Mouse (Mus musculus) stomach, postnatal 0 days (tissue): ENCODE measurements around the gene Tstd3. TPM values are rescaled to one million over a fixed set of nuclear protein-coding genes. Genes with fewer than 3 reads are reported as not detected.

Source experiments
- ATAC-seq: fragments of 200-750 bp; cut with Nextera tagmentation; 2 replicates; pipeline ENCODE4 v1.8.0; 2017; ENCODE audit not compliant: low FRiP score, low TSS enrichment
- DNase-seq: peaks from one replicate; pipeline ENCODE4 v3.0.0-alpha.2; 2016; ENCODE audit warnings: low spot score
- H3K27ac ChIP-seq: fragments of 300-500 bp; sonication (generic); replicated peaks from 2 replicates; pipeline ENCODE4 v1.5.1; 2014; ENCODE audit warnings: mild to moderate bottlenecking, control low read depth
- H3K27me3 ChIP-seq: fragments of 300-500 bp; sonication (generic); 2 replicates; pipeline ENCODE4 v1.6.1; 2014; ENCODE audit warnings: low read length; ENCODE audit not compliant: control insufficient read depth, insufficient read depth
- H3K36me3 ChIP-seq: fragments of 300-500 bp; sonication (generic); 2 replicates; pipeline ENCODE4 v1.6.1; 2014; ENCODE audit warnings: low read length, mixed read lengths; ENCODE audit not compliant: control insufficient read depth, insufficient read depth
- H3K4me1 ChIP-seq: fragments of 300-500 bp; sonication (generic); replicated peaks from 2 replicates; pipeline ENCODE4 v1.6.1; 2014; ENCODE audit warnings: antibody characterized with exemption; ENCODE audit not compliant: control insufficient read depth, insufficient read depth
- H3K4me2 ChIP-seq: fragments of 300-500 bp; sonication (generic); replicated peaks from 2 replicates; pipeline ENCODE4 v1.6.1; 2014; ENCODE audit warnings: low read depth, mild to moderate bottlenecking, control low read depth, moderate library complexity
- H3K4me3 ChIP-seq: fragments of 300-500 bp; sonication (generic); 2 replicates; pipeline ENCODE4 v1.5.1; 2014; ENCODE audit warnings: low read depth, low read length, control low read depth
- H3K9ac ChIP-seq: fragments of 300-500 bp; sonication (generic); 2 replicates; pipeline ENCODE4 v1.6.1; 2014; ENCODE audit warnings: mild to moderate bottlenecking, low read length, control low read depth, mixed read lengths
- H3K9me3 ChIP-seq: fragments of 300-500 bp; sonication (generic); 2 replicates; pipeline ENCODE4 v1.6.1; 2016; ENCODE audit warnings: low read length; ENCODE audit not compliant: control insufficient read depth
- CTCF ChIP-seq: IDR thresholded peaks from 2 replicates; pipeline ENCODE4 v1.5.1; 2016; ENCODE audit warnings: antibody characterized with exemption, low read depth, mild to moderate bottlenecking, moderate library complexity
- EP300 ChIP-seq: optimal IDR thresholded peaks from 2 replicates; pipeline ENCODE3; 2016; ENCODE audit warnings: antibody characterized with exemption
- WGBS: fragments of 180-500 bp; shearing (Covaris S2); extraction: QIAGEN DNeasy Blood & Tissue Kit; methylation state at CpG from one replicate; pipeline ENCODE4 v1.1.7; 2014; 5-methylcytosine and 5-hydroxymethylcytosine counted together
- polyA plus RNA-seq: library from polyadenylated mRNA; unstranded; fragments of >200 nt; fragmentation: Nextera tagmentation; extraction: Ambion mirVana; gene quantifications from 2 replicates; pipeline ENCODE4 v1.2.1, GENCODE M21; 2015

Gene Tstd3
- polyA plus RNA-seq, 1 experiment from 2014 or later, result 14.8 TPM

- TF ChIP-seq EP300, result no peak
- TF ChIP-seq CTCF, result no peak
- Histone ChIP-seq H3K36me3 (peaks cover 6% of the 10 kb centered on the region; the same call in 1 of the 2 replicates), H3K4me1 (no peaks in the 10 kb centered on the region; the same call in 1 of the 2 replicates), H3K9ac (peak overlapping the region; percentile 86), H3K27me3 (no peaks in the 10 kb centered on the region), H3K9me3 (no peaks in the 10 kb centered on the region), H3K27ac (no peak overlapping the region), H3K4me3 (peak overlapping the region; percentile 91), H3K4me2 (peak overlapping the region; percentile 72)
- DNase-seq, result no peak
- WGBS, result 6% methylated on average over 9 of the region's 9 CpGs
- no peak for ATAC-seq
These were observed 9.9 kb upstream of the Tstd3 start for GRCm38 (mm10) chr4:21776946-21777265.

DNA sequence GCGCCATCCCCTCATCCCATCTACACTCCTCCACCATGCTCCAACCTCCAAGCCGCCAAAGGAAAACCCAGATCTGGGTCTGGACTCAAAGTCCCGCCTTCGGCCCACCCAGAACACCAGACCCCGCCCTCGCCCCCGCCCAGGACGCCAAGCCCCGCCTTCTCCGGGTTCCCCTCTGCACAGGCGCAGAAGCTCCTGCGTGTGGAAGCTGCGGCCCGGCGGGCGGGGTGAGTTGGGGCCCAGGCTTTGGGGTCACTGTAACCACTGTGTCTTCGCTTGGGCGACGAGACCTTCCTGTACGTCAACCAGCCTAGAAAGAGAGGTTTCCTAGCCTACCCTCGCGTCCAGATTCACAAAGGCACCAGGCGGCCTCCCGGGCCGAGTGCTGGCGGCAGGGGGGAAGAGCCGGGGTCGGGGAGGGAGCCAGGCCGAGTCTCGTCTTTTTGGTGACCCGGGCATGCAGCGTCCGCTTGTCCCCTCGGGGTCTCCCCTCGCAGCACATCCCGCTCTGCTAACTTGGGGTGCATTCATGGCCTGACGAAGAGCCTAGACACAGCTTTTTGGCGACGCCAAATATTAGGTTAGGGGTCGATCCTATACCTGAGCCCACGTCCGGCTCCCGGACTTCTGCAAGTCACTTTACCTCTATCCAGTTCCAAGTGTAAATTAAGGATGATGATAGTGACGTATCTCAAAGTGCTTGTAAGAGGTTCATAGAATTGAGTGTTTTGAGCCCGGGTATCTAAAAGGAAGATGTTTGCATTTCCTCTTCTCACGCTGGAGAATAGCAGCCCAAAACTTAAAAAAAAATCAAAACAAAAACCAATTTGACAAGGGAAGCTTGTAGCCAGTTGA is 9.3 kb upstream of the Tstd3 start:
- H3K4me3 ChIP-seq, result peak overlapping the region; percentile 91
- H3K4me2 ChIP-seq, result peak overlapping the region; percentile 72
- ATAC-seq (peak; percentile 97), DNase-seq (peak; percentile 97)
- H3K4me1 ChIP-seq, result no peaks in the 10 kb centered on the region; the same call in 1 of the 2 replicates
- H3K9me3 ChIP-seq, result no peaks in the 10 kb centered on the region
- WGBS, result under 1% methylated on average over 44 of the region's 46 CpGs
- H3K27ac ChIP-seq, result peak overlapping the region; percentile 58; the same call in 1 of the 2 replicates
- no peaks in the 10 kb centered on the region for H3K27me3 ChIP-seq
- peak overlapping the region; percentile 86 for H3K9ac ChIP-seq
- H3K36me3 ChIP-seq, result peaks cover 3% of the 10 kb centered on the region; the same call in 1 of the 2 replicates
- no peak for TF ChIP-seq CTCF
- no peak for TF ChIP-seq EP300

DNA sequence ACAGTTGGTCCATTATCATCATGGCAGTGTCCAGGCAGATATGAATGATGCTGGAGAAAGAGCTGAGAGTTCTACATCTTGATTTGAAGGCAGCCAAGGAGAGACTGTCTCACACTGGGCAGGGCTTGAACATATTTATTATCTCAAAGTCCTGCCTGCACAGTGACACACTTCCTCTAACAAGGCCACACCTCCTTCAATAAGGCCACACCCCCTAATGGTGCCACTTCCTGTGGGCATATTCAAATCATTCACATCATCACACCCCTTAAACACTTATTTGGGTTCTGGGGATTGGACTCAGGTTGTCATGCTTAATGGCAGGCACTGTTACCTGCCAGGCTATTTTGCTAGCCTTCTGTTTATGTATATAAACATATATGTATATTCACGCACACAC is 5.3 kb upstream of the Tstd3 start:
- Histone ChIP-seq H3K4me1 (no peaks in the 10 kb centered on the region; the same call in 1 of the 2 replicates), H3K27me3 (no peaks in the 10 kb centered on the region), H3K4me3 (no peak overlapping the region), H3K9ac (no peak overlapping the region), H3K9me3 (no peaks in the 10 kb centered on the region), H3K4me2 (no peak overlapping the region), H3K27ac (no peak overlapping the region), H3K36me3 (no peaks in the 10 kb centered on the region)
- DNase-seq (no peak), ATAC-seq (no peak)
- no peak for TF ChIP-seq CTCF
- TF ChIP-seq EP300, result no peak
- 97% methylated on average over 1 of the region's 1 CpGs for whole genome bisulfite sequencing

DNA sequence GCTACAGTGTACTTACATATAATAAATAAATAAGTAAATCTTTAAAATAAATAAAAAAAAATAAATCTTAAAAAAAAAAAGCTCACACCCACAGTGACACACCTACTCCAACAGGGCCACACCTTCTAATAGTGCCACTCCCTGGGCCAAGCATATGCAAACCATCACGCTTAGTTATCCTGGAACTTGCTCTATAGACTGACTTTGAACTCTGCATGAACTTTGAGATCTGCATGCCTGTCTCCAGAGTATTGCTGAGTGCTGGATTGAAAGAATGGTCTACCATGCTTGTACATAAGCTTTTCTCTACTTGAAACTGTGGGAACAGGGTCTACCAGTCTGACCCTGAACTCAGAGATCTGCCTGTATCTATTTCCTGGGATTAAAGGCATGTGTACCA is 4.1 kb upstream of the Tstd3 start:
- no peak overlapping the region for H3K9ac ChIP-seq
- H3K4me1 ChIP-seq, result no peaks in the 10 kb centered on the region
- DNase-seq, result no peak
- no peaks in the 10 kb centered on the region for H3K27me3 ChIP-seq
- no peaks in the 10 kb centered on the region for H3K36me3 ChIP-seq
- H3K4me2 ChIP-seq, result no peak overlapping the region
- H3K27ac ChIP-seq, result no peak overlapping the region
- no peak for TF ChIP-seq EP300
- no peak for TF ChIP-seq CTCF
- 62% methylated on average over 1 of the region's 1 CpGs for WGBS
- H3K4me3 ChIP-seq, result no peak overlapping the region
- no peaks in the 10 kb centered on the region for H3K9me3 ChIP-seq
- ATAC-seq, result no peak

DNA sequence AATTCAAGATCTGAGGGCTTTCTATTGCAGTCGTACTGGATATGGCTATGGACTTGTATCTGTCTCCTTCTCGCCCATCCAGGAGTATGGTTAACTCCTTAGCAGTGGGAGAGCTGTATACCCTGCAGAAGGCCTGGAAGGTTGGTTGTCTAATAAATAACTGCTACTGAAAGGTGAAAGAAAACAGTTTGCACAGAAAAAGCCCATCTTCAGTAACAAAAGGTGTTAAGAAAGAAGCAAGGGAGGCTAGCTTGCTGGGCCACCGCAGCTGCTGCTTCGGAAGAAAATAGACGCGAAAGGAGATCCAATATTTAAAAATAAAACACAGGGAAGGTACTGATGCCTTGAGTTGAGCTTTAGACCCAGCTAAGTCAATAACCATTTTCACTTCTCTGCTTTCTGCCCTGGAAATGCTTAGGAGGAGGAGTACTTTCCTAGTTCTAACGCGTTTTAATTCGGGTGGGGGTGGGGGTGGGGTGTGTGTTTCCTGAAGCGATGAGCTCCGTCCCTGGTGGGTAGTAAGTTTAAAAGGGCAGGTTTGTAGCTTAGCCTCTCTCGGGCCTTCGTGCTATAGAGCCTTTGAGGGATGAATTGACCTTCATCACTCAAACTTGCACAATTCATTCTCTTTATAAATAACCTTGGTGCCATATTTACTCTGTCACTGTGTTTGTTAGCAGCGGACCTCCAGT is 695 bp downstream of the Tstd3 start:
- Histone ChIP-seq H3K4me3 (peak overlapping the region; percentile 63), H3K4me1 (no peaks in the 10 kb centered on the region), H3K27me3 (no peaks in the 10 kb centered on the region), H3K9me3 (no peaks in the 10 kb centered on the region), H3K4me2 (peak overlapping the region; percentile 71), H3K36me3 (no peaks in the 10 kb centered on the region), H3K27ac (no peak overlapping the region), H3K9ac (peak overlapping the region; percentile 73)
- 19% methylated on average over 14 of the region's 14 CpGs for WGBS
- 0 out of 2 replicates have a peak, but pooled peaks have one; percentile 21 for ATAC-seq
- no peak for TF ChIP-seq CTCF
- no peak for TF ChIP-seq EP300
- DNase-seq, result no peak

DNA sequence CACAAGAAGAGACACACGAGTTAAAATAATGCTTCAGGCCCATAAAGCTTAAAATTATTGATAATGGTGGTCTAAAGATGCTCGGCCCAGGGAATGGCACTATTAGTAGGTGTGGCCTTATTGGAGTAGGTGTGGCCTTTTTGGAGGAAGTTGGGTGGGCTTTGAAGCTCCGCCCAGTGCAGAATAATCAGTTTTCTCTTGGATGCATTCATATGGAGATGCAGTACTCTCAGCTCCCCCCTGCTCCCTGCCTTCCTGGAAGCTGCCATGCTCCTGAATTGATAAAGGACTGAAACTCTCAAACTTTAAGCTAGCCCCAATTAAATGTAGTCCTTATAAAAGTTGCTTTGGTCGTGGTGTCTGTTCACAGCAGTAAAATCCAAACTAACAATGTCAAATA is 3.2 kb downstream of the Tstd3 start:
- H3K9ac ChIP-seq, result no peak overlapping the region
- 75% methylated on average over 4 of the region's 4 CpGs for WGBS
- H3K27ac ChIP-seq, result no peak overlapping the region
- H3K4me1 ChIP-seq, result no peaks in the 10 kb centered on the region
- H3K27me3 ChIP-seq, result no peaks in the 10 kb centered on the region
- TF ChIP-seq CTCF (no peak), EP300 (no peak)
- H3K4me2 ChIP-seq, result no peak overlapping the region
- H3K4me3 ChIP-seq, result no peak overlapping the region
- H3K36me3 ChIP-seq, result no peaks in the 10 kb centered on the region
- DNase-seq (no peak), ATAC-seq (no peak)
- no peaks in the 10 kb centered on the region for H3K9me3 ChIP-seq
